Mouse (Mus musculus) neutrophil, adult 59 days (primary cell): ENCODE measurements around the gene Lrtm2. TPM values are rescaled to one million over a fixed set of nuclear protein-coding genes. Genes with fewer than 3 reads are reported as not detected.

Experiments
- total RNA-seq, 2 experiments: library from RNA; stranded (reverse); gene quantifications; 1 replicate in 1 of 2; 2 replicates in 1 of 2; pipeline ENCODE4 v1.2.4; 2023

Gene Lrtm2
- total RNA-seq = under 1 TPM; 0.13 to 0.33 TPM

GRCm38 (mm10) chr6:119330506-119330905 is at the start of gene Lrtm2:
TSS of gene Lrtm2 (minus strand) at chr6:119330766.

Other genes starting within 250 kb of the Lrtm2 start
- gene Dcp1b, start 155.5 kb downstream of the Lrtm2 start, total RNA-seq = 1 to 10 TPM; 6.2 to 6.5 TPM
- gene Cacna1c, start 134.3 kb downstream of the Lrtm2 start, total RNA-seq = not detected
- gene Cacna2d4, start 94.2 kb downstream of the Lrtm2 start, total RNA-seq = not detected
- gene Adipor2, start 86.9 kb upstream of the Lrtm2 start, total RNA-seq = 10 to 100 TPM; 73.5 to 74.6 TPM
- gene Fbxl14, start 148.9 kb upstream of the Lrtm2 start, total RNA-seq = 10 to 100 TPM; 75.8 to 78.8 TPM
- gene Wnt5b, start 213.6 kb upstream of the Lrtm2 start, total RNA-seq = not detected